Mouse (Mus musculus) neural tube, embryonic 13.5 days (tissue): Measurements from ENCODE around the gene Pnma5. TPM values are rescaled to one million over a fixed set of nuclear protein-coding genes. Genes with fewer than 3 reads are reported as not detected.
A peak's percentile ranks its signal among the peaks of the same experiment; 100 is the strongest.

ENCODE experiments used
- ATAC-seq: fragments of 200-750 bp; cut with Nextera tagmentation; 2 replicates; pipeline ENCODE4 v1.8.0; 2017; ENCODE audit warnings: low read depth, mild to moderate bottlenecking, moderate TSS enrichment, moderate library complexity
- H3K27ac ChIP-seq: fragments of 300-500 bp; sonication (generic); replicated peaks from 2 replicates; pipeline ENCODE4 v1.5.1; 2015; ENCODE audit warnings: moderate library complexity, mild to moderate bottlenecking, inconsistent platforms
- H3K27me3 ChIP-seq: fragments of 300-500 bp; sonication (generic); 2 replicates; pipeline ENCODE4 v1.6.1; 2015; ENCODE audit warnings: mild to moderate bottlenecking, inconsistent platforms
- H3K36me3 ChIP-seq: fragments of 300-500 bp; sonication (generic); 2 replicates; pipeline ENCODE4 v1.6.1; 2015; ENCODE audit warnings: mild to moderate bottlenecking, inconsistent platforms
- H3K4me1 ChIP-seq: fragments of 300-500 bp; sonication (generic); replicated peaks from 2 replicates; pipeline ENCODE4 v1.6.1; 2015; ENCODE audit warnings: inconsistent platforms
- H3K4me2 ChIP-seq: fragments of 300-500 bp; sonication (generic); 2 replicates; pipeline ENCODE4 v1.6.1; 2015; ENCODE audit warnings: inconsistent platforms, mild to moderate bottlenecking, moderate library complexity
- H3K4me3 ChIP-seq: fragments of 300-500 bp; sonication (generic); 2 replicates; pipeline ENCODE4 v1.5.1; 2015; ENCODE audit warnings: mild to moderate bottlenecking, inconsistent platforms
- H3K9ac ChIP-seq: fragments of 300-500 bp; sonication (generic); 2 replicates; pipeline ENCODE4 v1.6.1; 2015; ENCODE audit warnings: moderate library complexity, mild to moderate bottlenecking, inconsistent platforms
- H3K9me3 ChIP-seq: fragments of 300-500 bp; sonication (generic); 2 replicates; pipeline ENCODE4 v1.6.1; 2016; ENCODE audit warnings: inconsistent platforms
- WGBS: fragments of 180-500 bp; shearing (Covaris S2); methylation state at CpG from one replicate; pipeline ENCODE4 v1.1.7; 2015; 5-methylcytosine and 5-hydroxymethylcytosine counted together
- polyA plus RNA-seq: library from polyadenylated mRNA; unstranded; fragments of >200 nt; fragmentation: Nextera tagmentation; extraction: Ambion mirVana; gene quantifications from 2 replicates; pipeline ENCODE4 v1.2.1, GENCODE M21; 2015

Pnma5 gene
- polyA plus RNA-seq, 1 experiment from 2014 or later = not detected

DNA sequence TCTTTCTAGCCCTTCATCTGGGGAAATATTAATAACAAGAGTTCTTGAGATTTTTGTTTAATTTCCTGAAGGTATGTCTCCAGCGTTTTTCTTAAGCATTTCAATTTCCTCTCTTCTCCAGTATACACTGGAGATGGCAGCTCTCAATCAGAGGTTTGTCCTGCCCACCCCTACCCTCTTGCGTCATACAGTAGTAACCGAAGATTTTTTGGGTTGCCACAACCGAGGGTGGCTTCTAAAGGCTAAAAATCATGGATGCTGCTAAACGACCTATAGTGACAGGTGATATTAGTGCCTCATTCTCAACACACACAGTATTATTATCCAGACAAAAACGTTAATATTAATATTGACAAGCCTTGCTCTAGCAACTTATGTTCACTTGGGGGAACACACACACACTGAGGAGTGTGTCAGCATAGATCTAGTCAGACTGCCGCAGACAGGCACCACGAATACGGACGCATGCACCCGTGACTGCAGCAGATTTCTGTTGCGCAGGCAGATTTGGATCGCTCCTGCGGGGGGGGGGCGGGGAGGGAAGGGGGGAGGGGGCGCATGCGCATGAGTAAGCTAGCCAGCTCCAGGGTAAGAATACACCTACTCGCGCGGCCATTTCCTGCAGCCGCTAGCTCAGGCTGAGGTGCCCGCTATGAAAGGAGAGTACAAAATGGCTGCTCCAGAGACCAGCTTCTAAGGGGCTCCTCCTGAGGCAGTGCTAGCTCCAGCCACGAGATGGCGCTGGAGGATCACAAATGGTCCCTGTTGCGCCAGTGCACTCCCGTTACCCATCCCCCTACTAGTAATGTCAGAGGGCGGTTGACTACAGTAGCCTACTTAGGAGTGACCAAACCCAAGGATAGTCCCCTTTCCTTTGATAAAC lies 29.1 kb downstream of the Pnma5 start:
- Histone ChIP-seq H3K27me3 (no peaks in the 10 kb centered on the region), H3K4me2 (peak overlapping the region; percentile 53), H3K9ac (peak overlapping the region; percentile 66), H3K9me3 (no peaks in the 10 kb centered on the region), H3K4me3 (peak overlapping the region; percentile 35), H3K36me3 (no peaks in the 10 kb centered on the region), H3K27ac (peak overlapping the region; percentile 81), H3K4me1 (no peaks in the 10 kb centered on the region)
- 26% methylated on average over 24 of the region's 27 CpGs for WGBS
- ATAC-seq = peak; percentile 100

DNA sequence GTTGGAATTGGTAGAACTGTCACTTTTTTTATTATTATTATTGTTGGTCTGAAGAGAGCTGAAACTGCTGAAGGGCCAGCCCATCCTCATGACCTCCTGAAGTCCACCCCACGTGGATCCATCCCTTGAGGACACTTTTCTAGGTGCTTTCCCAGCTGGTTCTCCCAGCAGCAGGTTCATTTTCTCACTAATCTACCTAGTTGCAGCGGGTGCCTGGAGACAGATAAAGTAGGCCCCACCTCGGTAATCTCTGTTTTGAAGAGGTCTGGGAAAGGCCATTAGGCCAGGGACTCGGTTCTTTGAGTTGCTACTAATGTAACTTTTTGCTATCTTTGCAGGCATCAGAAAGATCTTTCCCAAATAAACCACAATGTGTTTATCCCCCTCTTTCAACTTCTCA lies 31.2 kb downstream of the Pnma5 start:
- no peaks in the 10 kb centered on the region for H3K27me3 ChIP-seq
- no peaks in the 10 kb centered on the region for H3K36me3 ChIP-seq
- no peak for ATAC-seq
- no peak overlapping the region for H3K4me2 ChIP-seq
- no peak overlapping the region for H3K27ac ChIP-seq
- H3K9me3 ChIP-seq = no peaks in the 10 kb centered on the region
- H3K9ac ChIP-seq = no peak overlapping the region
- H3K4me1 ChIP-seq = no peaks in the 10 kb centered on the region
- 83% methylated on average over 4 of the region's 4 CpGs for WGBS
- no peak overlapping the region for H3K4me3 ChIP-seq

DNA sequence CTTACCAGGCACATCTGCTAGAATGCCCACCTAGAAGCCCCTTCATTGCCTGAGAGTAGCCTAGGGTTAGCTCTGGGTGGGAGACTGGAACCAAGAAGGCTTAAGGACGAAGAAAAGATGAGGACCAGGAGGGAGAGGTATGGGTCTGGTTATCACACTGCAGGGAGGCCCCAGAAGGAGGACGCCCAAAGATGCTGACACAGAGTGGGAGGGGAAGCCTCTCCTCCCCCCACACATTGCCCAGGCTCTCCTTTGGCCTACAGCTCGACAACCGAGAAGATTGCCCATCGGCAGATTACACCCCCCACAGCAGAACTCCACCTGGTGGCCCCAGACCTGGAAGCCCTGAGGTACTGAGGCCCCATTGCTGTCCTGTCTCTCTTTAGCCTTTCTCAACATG lies 33.8 kb downstream of the Pnma5 start:
- Histone ChIP-seq H3K27me3 (no peaks in the 10 kb centered on the region), H3K4me1 (no peaks in the 10 kb centered on the region)
- ATAC-seq = no peak

DNA sequence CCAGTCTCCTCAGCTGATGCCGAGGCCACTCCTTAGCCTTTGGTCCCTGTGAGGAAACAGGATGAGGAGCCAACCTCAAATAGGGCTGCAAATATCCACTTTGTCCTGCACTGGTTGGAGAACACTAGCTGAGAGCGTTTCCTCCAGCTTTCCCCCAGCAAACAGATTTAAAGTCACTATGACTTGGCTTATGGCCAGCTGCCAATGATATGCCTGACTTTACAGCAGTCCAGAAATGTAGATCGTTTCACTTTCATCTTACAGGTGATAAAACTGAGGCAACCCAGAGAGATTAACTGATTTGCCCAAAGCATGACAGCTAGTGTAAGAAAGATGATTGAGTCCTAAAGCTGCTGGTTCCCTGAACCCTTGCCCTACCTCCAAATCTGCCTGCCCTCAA lies 41.4 kb downstream of the Pnma5 start:
- Histone ChIP-seq H3K4me3 (no peak overlapping the region), H3K9ac (no peak overlapping the region), H3K27me3 (no peaks in the 10 kb centered on the region), H3K4me2 (no peak overlapping the region), H3K36me3 (no peaks in the 10 kb centered on the region), H3K27ac (no peak overlapping the region), H3K9me3 (no peaks in the 10 kb centered on the region), H3K4me1 (no peaks in the 10 kb centered on the region)
- no peak for ATAC-seq
- 74% methylated on average over 3 of the region's 3 CpGs for WGBS

More for the DNA sequence above, 33.8 kb downstream of the Pnma5 start:
- no peaks in the 10 kb centered on the region for H3K36me3 ChIP-seq
- no peaks in the 10 kb centered on the region for H3K9me3 ChIP-seq
- no peak overlapping the region for H3K9ac ChIP-seq
- no peak overlapping the region for H3K4me2 ChIP-seq
- 86% methylated on average over 5 of the region's 5 CpGs for WGBS
- H3K27ac ChIP-seq = no peak overlapping the region
- H3K4me3 ChIP-seq = no peak overlapping the region

DNA sequence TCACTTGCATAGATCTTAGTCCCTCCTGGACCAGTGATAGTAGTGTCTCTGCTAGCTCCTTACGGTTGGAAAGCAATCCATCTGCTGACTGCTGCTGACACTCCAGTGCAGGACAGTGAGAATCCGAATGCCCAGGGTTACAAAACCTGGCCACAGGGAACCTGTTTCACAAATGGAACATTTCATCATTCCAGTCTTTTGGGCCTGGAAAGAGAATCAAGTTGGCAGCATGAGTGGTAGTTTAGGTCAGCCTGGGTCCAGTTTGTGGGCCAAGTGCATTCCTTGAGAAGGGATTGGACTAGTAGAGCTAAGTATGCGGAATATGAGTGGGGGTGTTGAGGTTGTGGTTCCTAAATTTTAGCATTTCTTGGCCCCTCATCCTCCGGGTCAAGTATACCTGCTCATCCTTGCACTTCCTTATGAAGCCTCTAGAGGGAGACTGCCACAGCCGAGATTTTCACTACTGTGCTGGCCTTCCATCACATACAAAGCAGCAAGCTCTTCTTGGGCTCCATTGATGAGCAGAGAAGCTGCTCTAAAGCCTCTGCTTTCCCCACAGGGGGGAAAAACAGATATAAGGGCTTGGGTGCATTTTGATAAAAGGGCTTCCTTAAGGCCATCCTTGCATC lies 44.5 kb downstream of the Pnma5 start:
- H3K27me3 ChIP-seq = peaks cover 8% of the 10 kb centered on the region
- H3K4me1 ChIP-seq = no peaks in the 10 kb centered on the region
- H3K27ac ChIP-seq = no peak overlapping the region
- H3K9ac ChIP-seq = no peak overlapping the region
- no peak overlapping the region for H3K4me2 ChIP-seq
- no peak for ATAC-seq
- H3K36me3 ChIP-seq = no peaks in the 10 kb centered on the region
- WGBS = 55% methylated on average over 5 of the region's 5 CpGs
- H3K9me3 ChIP-seq = no peaks in the 10 kb centered on the region
- no peak overlapping the region for H3K4me3 ChIP-seq

DNA sequence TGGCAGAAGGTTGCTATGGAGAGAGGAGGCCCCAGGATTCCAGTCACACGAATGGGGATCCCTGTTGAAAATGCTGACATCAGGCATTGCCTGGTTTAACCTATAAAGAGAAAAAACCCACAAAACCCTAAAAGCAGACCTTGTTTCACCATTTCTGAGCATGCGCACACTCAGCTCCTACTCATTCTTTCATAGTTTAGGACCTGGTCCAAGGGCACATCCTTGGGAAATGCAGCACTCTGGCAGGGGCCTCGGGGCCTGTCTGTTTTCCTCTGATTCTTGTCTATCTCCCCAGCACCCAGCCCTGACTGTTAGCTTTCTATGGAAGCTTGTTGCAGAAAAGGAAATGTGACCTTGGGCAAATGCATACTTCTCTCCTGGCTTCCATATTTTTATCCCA lies 46.3 kb downstream of the Pnma5 start:
- Histone ChIP-seq H3K9ac (no peak overlapping the region), H3K27ac (no peak overlapping the region), H3K4me1 (no peaks in the 10 kb centered on the region), H3K27me3 (peaks cover 14% of the 10 kb centered on the region), H3K4me3 (no peak overlapping the region), H3K4me2 (no peak overlapping the region), H3K9me3 (no peaks in the 10 kb centered on the region), H3K36me3 (no peaks in the 10 kb centered on the region)
- no peak for ATAC-seq
- 83% methylated on average over 3 of the region's 3 CpGs for WGBS

DNA sequence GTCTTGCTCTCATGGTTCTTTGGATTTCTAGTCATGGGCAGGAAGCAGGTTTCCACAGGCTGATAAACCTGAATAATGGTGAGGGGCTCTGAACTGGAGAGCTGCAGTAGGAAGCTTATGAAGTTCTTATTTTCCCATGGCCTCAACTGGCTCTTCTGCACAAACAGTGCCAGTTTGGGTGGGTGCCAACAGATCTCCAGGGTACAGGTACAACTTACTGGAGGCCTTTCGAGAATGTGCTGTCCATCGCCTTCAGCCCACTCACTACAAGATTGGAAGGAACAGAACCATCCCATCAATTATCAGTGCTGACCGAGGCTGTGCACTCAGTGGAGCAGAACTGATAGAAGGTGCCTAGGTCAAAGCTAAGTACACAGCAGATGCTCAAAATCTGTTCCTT lies 48.5 kb downstream of the Pnma5 start:
- 85% methylated on average over 3 of the region's 3 CpGs for WGBS

DNA sequence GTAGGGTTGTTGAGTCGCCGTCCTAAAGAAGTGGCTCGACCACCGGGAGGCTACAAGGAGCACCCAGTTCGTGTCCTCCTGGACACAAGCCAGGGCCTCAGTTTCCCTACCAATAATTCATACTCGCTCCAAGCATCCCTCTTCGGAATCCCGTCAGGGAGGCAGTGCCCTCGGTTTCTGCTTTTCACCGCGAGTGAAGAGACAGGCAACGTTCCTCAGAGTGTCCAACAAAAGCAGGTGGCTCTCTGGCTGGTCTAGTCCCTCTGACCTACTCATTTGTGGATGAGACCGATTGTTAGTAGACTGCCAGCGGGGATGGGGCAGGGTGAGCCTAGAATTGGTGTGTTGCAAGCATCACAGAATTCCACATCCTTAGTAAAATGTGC lies 49.4 kb downstream of the Pnma5 start:
- H3K27ac ChIP-seq = no peak overlapping the region
- no peaks in the 10 kb centered on the region for H3K9me3 ChIP-seq
- WGBS = 23% methylated on average over 14 of the region's 14 CpGs
- H3K4me1 ChIP-seq = no peaks in the 10 kb centered on the region
- H3K4me2 ChIP-seq = peak overlapping the region; percentile 58
- peak overlapping the region; percentile 34 for H3K4me3 ChIP-seq
- H3K9ac ChIP-seq = 0 out of 2 replicates have a peak overlapping the region, but pooled peaks have one; percentile 38
- ATAC-seq = peak; percentile 11; the same call in 1 of the 2 replicates
- peaks cover 14% of the 10 kb centered on the region for H3K27me3 ChIP-seq
- no peaks in the 10 kb centered on the region for H3K36me3 ChIP-seq

More for the DNA sequence above, 48.5 kb downstream of the Pnma5 start:
- peaks cover 14% of the 10 kb centered on the region for H3K27me3 ChIP-seq
- ATAC-seq = no peak
- no peak overlapping the region for H3K4me2 ChIP-seq
- no peaks in the 10 kb centered on the region for H3K4me1 ChIP-seq
- no peak overlapping the region for H3K9ac ChIP-seq
- H3K36me3 ChIP-seq = no peaks in the 10 kb centered on the region
- H3K4me3 ChIP-seq = no peak overlapping the region
- H3K9me3 ChIP-seq = no peaks in the 10 kb centered on the region
- H3K27ac ChIP-seq = no peak overlapping the region

DNA sequence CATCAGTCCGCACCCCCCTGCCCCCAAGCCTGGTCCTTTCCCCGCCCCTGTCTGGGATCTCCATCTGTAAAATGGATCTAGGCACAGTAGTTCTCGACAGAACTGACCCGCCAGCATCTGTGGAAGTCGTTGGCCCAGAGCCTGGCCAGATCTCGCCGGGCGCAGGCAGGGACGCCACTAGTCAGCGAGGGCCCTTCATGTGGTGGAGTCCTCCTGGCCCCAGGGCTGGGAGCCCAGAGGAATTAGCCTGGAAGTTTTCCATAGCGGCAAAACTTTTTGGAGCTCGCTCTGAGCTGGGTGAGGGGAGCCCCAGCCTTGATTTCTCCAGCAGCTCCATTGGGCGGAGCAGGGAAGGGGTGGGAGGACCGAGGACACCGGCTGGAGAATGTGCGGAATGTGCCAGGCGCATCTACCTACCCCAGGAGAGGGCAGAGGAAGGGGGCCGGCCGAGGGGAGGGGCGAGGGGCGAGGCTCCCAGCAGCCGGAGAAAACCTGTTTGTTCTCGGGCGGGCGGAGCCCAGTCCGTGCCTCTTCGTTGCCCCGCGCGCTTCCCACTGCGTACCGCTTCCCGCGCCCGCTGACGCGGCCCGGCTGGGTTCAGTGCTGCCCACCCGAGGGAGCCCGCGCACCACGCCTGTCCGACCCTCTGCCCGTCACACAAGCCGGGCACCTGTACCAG lies 49.9 kb downstream of the Pnma5 start, which contains the start of gene Zfp185:
TSS of gene Zfp185 (plus strand) at position 499 of the 679 bp plus-strand sequence.
- Histone ChIP-seq H3K4me3 (peak within 1 kb of the TSS; percentile 34), H3K36me3 (no peaks in the 10 kb centered on the region), H3K9me3 (no peaks in the 10 kb centered on the region), H3K9ac (0 out of 2 replicates have a peak within 1 kb of the TSS, but pooled peaks have one; percentile 38), H3K4me2 (peak within 1 kb of the TSS; percentile 58), H3K4me1 (no peaks in the 10 kb centered on the region), H3K27me3 (peaks cover 14% of the 10 kb centered on the region), H3K27ac (no peak within 1 kb of the TSS)
- WGBS = 28% methylated on average over 43 of the region's 45 CpGs
- ATAC-seq = peak; percentile 86

DNA sequence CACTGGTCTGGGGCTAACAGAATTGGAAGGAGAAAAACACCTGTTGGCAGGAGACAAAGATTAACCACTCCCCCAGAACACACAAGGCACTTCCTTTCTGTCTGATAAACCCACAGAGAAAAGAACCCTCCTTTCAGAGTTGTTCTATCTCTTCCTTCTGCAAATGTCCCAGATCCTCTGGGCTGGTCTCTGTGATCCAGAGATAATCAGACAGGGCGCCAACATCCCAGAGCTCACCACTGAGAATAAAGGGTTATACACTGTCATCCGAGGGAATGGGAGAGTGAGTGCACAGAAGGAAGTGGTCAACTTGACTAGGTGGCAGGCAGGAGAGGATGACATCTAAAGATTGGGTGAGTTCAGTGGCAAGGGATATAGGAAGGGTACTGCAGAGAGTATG lies 51.3 kb downstream of the Pnma5 start:
- no peak overlapping the region for H3K4me2 ChIP-seq
- ATAC-seq = no peak
- 87% methylated on average over 2 of the region's 2 CpGs for WGBS

More for the DNA sequence above, 51.3 kb downstream of the Pnma5 start:
- Histone ChIP-seq H3K4me3 (no peak overlapping the region), H3K36me3 (no peaks in the 10 kb centered on the region), H3K9me3 (no peaks in the 10 kb centered on the region), H3K4me1 (no peaks in the 10 kb centered on the region), H3K27ac (no peak overlapping the region), H3K9ac (no peak overlapping the region), H3K27me3 (peaks cover 14% of the 10 kb centered on the region)
